Mouse (Mus musculus) neural tube, embryonic 11.5 days (tissue): ENCODE results near the gene Armc2. TPM values are rescaled to one million over a fixed set of nuclear protein-coding genes. Genes with fewer than 3 reads are reported as not detected.

ENCODE experiments used
- ATAC-seq: fragments of 200-750 bp; cut with Nextera tagmentation; 2 replicates; pipeline ENCODE4 v1.8.0; 2017; ENCODE audit warnings: moderate number of reproducible peaks, mild to moderate bottlenecking, moderate TSS enrichment, moderate library complexity; ENCODE audit not compliant: insufficient read depth, low FRiP score, low TSS enrichment
- DNase-seq: peaks from one replicate; pipeline ENCODE4 v3.0.0-alpha.2; 2015; ENCODE audit warnings: low spot score
- H3K27ac ChIP-seq: fragments of 300-500 bp; sonication (generic); 2 replicates; pipeline ENCODE4 v1.5.1; 2014; ENCODE audit warnings: low read depth, mild to moderate bottlenecking, low read length
- H3K27me3 ChIP-seq: fragments of 300-500 bp; sonication (generic); 2 replicates; pipeline ENCODE4 v1.6.1; 2014; ENCODE audit warnings: mild to moderate bottlenecking, low read length, mixed read lengths; ENCODE audit not compliant: control insufficient read depth, insufficient read depth
- H3K36me3 ChIP-seq: fragments of 300-500 bp; sonication (generic); 2 replicates; pipeline ENCODE4 v1.6.1; 2014; ENCODE audit warnings: mild to moderate bottlenecking, low read length, moderate library complexity, mixed read lengths; ENCODE audit not compliant: control insufficient read depth, insufficient read depth
- H3K4me1 ChIP-seq: fragments of 300-500 bp; sonication (generic); 2 replicates; pipeline ENCODE4 v1.6.1; 2014; ENCODE audit warnings: low read length, mixed read lengths; ENCODE audit not compliant: control insufficient read depth, insufficient read depth
- H3K4me2 ChIP-seq: fragments of 300-500 bp; sonication (generic); 2 replicates; pipeline ENCODE4 v1.6.1; 2014; ENCODE audit warnings: low read depth, mild to moderate bottlenecking, moderate library complexity
- H3K4me3 ChIP-seq: fragments of 300-500 bp; sonication (generic); 2 replicates; pipeline ENCODE4 v1.5.1; 2014; ENCODE audit warnings: low read depth, low read length
- H3K9ac ChIP-seq: fragments of 300-500 bp; sonication (generic); 2 replicates; pipeline ENCODE4 v1.6.1; 2014; ENCODE audit warnings: mild to moderate bottlenecking, low read length
- H3K9me3 ChIP-seq: fragments of 300-500 bp; sonication (generic); 2 replicates; pipeline ENCODE4 v1.6.1; 2016; ENCODE audit warnings: low read length; ENCODE audit not compliant: control insufficient read depth
- WGBS: fragments of 180-500 bp; shearing (Covaris S2); extraction: QIAGEN DNeasy Blood & Tissue Kit; methylation state at CpG from one replicate; pipeline ENCODE4 v1.1.7; 2014; 5-methylcytosine and 5-hydroxymethylcytosine counted together
- polyA plus RNA-seq: library from polyadenylated mRNA; unstranded; fragments of >200 nt; fragmentation: Nextera tagmentation; extraction: Ambion mirVana; gene quantifications from 2 replicates; pipeline ENCODE4 v1.2.1, GENCODE M21; 2014

The Armc2 gene
- 2.2 and 2.8 TPM in 2 replicates for polyA plus RNA-seq

DNA sequence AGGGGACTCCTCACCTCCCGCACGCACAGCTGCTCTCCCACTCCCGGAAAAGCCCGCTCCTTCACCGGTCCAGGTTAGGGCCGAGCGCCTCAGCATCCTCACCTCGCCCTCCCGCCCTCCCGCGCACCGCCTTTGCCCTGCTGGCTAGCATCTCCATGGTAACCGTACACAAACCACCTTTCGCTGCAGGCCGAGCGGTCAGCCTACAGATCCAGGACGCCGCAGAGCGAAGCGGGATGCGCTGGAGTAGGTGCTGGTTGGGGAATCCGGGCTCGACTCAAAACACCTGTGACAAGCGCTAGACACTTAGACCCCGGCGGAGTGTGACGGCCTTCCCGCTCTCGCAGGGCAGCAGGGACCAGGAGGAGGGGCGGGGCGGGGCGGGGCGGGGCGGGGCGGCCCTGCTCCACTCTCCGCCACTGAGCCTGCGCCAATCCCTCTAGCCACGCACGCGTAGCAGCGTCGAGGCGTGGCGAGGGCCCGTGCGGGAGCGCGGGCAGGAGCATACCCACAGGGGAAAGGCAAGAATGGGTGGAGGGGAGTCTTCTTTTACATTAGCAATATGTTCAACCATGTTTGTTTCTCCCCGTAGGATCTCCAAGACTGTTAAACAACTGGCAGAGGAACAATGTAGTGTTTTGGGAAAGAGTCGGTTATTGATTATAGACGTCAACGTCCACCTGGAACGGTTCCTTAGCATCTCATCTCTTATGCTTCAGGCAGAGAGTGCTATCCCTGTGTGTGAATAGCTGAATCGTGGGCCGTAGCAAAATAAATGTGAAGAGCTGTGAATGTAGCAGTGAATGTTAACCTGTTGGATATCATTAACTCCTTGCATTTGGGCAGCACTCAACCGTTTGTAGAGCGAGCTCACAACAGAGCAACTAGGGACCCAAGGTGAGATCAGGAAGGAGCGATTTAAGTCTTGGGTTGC, at the start of gene Armc2:
TSS of gene Armc2 (minus strand) at position 427 of the 934 bp plus-strand sequence.
- H3K4me2 ChIP-seq = peak within 1 kb of the TSS; percentile 77
- H3K4me3 ChIP-seq = peak within 1 kb of the TSS; percentile 51
- DNase-seq = peak; percentile 82
- no peak within 1 kb of the TSS for H3K27ac ChIP-seq
- no peaks in the 10 kb centered on the region for H3K36me3 ChIP-seq
- H3K27me3 ChIP-seq = 0 out of 2 replicates have a peak, but pooled peaks cover 3% of the 10 kb centered on the region
- no peaks in the 10 kb centered on the region for H3K4me1 ChIP-seq
- H3K9ac ChIP-seq = peak within 1 kb of the TSS; percentile 53
- no peaks in the 10 kb centered on the region for H3K9me3 ChIP-seq
- WGBS = 3% methylated on average over 58 of the region's 58 CpGs
- peak; percentile 95 for ATAC-seq

DNA sequence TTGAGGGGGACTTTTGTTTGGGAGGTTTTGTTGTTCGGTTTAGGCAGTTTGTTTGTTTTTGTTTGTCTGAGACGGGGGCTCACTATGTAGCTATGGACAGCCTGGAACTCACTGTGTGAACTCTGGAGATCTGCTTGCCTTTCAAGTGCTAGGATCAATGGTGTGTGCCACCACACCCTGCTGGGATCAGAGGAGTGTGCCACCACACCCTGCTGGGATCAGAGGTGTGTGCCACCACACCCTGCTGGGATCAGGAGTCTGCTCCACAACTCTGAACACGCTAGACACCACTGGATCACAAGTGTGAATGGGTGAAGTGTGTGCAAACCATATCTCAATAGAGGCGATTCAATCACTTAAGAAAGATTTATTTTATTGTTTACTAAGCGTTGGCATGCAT, 46.2 kb upstream of the Armc2 start:
- no peak overlapping the region for H3K9ac ChIP-seq
- no peaks in the 10 kb centered on the region for H3K36me3 ChIP-seq
- H3K27ac ChIP-seq = no peak overlapping the region
- no peaks in the 10 kb centered on the region for H3K9me3 ChIP-seq
- ATAC-seq (no peak), DNase-seq (no peak)
- no peaks in the 10 kb centered on the region for H3K27me3 ChIP-seq
- H3K4me2 ChIP-seq = no peak overlapping the region
- no peaks in the 10 kb centered on the region for H3K4me1 ChIP-seq
- no peak overlapping the region for H3K4me3 ChIP-seq
- WGBS = 50% methylated on average over 5 of the region's 5 CpGs

DNA sequence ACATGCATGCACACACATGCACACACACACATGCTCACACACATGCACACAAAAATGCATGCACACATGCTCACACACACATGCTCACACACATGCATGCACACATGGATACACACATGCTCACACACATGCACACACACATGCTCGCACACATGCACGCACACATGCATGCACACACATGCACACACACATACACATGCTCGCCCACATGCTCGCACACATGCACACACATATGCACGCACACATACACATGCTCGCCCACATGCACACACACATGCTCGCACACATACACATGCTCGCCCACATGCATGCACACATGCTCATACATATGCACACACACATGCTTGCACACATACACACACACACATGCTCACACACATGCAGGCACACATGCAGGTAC, 41.3 kb upstream of the Armc2 start:
- H3K9me3 ChIP-seq = no peaks in the 10 kb centered on the region
- no peak for DNase-seq
- WGBS = 96% methylated on average over 8 of the region's 8 CpGs

DNA sequence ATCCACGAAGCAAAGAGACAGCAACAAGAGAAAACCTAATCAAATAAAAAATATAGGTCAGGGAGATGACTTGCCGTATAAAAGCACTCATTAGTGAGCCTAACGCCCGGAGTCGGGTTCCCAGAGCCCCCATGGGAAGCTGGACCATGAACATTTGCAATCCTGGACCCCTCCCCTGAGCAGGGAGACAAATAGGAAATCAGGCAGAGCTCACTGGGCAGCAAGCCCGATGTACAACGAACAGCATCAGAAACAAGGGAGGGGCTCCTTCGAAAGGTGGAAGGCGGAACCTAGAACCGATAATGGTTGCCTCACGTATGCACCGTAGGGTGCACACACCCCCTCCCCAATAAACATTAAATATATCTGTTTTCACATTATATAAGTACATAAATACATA, 39.5 kb upstream of the Armc2 start:
- no peaks in the 10 kb centered on the region for H3K9me3 ChIP-seq
- no peak overlapping the region for H3K27ac ChIP-seq
- H3K27me3 ChIP-seq = no peaks in the 10 kb centered on the region
- H3K4me2 ChIP-seq = no peak overlapping the region
- 74% methylated on average over 12 of the region's 12 CpGs for WGBS
- H3K36me3 ChIP-seq = no peaks in the 10 kb centered on the region
- DNase-seq (no peak), ATAC-seq (no peak)
- H3K4me1 ChIP-seq = no peaks in the 10 kb centered on the region
- no peak overlapping the region for H3K9ac ChIP-seq
- no peak overlapping the region for H3K4me3 ChIP-seq

More for the DNA sequence above, 41.3 kb upstream of the Armc2 start:
- ATAC-seq = no peak
- Histone ChIP-seq H3K27me3 (no peaks in the 10 kb centered on the region), H3K4me2 (no peak overlapping the region), H3K27ac (no peak overlapping the region), H3K9ac (no peak overlapping the region), H3K4me3 (no peak overlapping the region), H3K4me1 (no peaks in the 10 kb centered on the region), H3K36me3 (no peaks in the 10 kb centered on the region)

DNA sequence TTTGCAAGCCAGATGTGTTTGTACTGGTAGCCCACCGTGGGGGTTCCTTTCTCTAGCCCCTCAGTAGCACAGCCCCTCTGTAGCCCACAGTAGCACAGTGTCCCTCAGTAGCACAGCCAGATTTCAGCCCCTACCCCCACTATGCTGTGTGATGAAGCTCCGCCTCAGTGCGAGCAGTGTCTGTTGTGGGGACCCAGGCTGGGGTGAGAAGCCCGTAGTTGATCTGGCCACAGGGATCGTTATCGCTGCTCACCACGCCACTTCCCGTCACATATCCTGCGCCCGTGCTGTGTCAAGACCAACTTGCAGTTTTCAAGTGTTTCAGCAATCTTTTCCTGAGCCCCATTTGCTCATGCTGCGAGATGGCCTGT, 39.0 kb upstream of the Armc2 start:
- no peaks in the 10 kb centered on the region for H3K4me1 ChIP-seq
- WGBS = 54% methylated on average over 11 of the region's 11 CpGs

DNA sequence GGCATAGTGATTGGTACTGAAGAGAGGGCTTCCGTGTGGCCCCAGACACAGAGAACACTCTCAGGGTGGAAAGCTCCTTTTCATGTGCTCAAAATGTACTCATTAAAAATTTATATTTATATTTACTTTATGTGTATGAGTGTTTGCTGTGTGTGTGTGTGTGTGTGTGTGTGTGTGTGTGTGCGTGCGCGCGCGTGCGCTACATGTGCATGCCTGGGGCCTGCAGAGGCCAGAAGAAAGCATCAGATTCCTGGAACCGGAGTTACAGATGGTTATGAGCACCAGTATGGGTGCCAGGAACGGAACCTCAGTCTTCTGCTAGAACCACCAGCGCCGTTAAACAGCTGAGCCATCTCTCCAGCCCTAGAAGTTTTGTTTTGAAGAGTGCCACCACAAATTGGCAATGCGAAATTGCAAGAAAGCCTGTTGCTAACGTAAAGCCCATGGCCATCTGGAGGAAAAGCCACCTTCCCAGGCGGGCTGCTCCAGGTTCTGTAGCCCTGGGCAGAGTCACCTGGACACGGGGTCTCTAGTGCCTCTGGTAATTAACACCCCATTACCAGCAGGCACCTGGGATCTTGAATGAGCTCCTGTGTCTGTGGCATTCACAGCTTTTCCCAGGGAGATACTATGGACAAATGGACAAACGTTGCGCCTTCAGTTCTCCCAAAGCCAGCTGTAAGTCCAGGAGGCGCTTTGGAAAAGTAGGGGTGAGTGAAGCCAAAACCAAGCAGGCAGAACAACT, 38.4 kb upstream of the Armc2 start:
- no peak overlapping the region for H3K9ac ChIP-seq
- ATAC-seq = no peak
- H3K27ac ChIP-seq = no peak overlapping the region
- H3K4me3 ChIP-seq = no peak overlapping the region
- H3K27me3 ChIP-seq = no peaks in the 10 kb centered on the region
- 77% methylated on average over 18 of the region's 18 CpGs for WGBS
- no peaks in the 10 kb centered on the region for H3K36me3 ChIP-seq
- H3K9me3 ChIP-seq = no peaks in the 10 kb centered on the region
- no peak for DNase-seq
- H3K4me1 ChIP-seq = no peaks in the 10 kb centered on the region
- no peak overlapping the region for H3K4me2 ChIP-seq

More for the DNA sequence above, 39.0 kb upstream of the Armc2 start:
- H3K36me3 ChIP-seq = no peaks in the 10 kb centered on the region
- no peak for ATAC-seq
- H3K9ac ChIP-seq = no peak overlapping the region
- no peak overlapping the region for H3K27ac ChIP-seq
- DNase-seq = peak; percentile 21
- H3K4me2 ChIP-seq = no peak overlapping the region
- no peaks in the 10 kb centered on the region for H3K9me3 ChIP-seq
- no peak overlapping the region for H3K4me3 ChIP-seq
- no peaks in the 10 kb centered on the region for H3K27me3 ChIP-seq

DNA sequence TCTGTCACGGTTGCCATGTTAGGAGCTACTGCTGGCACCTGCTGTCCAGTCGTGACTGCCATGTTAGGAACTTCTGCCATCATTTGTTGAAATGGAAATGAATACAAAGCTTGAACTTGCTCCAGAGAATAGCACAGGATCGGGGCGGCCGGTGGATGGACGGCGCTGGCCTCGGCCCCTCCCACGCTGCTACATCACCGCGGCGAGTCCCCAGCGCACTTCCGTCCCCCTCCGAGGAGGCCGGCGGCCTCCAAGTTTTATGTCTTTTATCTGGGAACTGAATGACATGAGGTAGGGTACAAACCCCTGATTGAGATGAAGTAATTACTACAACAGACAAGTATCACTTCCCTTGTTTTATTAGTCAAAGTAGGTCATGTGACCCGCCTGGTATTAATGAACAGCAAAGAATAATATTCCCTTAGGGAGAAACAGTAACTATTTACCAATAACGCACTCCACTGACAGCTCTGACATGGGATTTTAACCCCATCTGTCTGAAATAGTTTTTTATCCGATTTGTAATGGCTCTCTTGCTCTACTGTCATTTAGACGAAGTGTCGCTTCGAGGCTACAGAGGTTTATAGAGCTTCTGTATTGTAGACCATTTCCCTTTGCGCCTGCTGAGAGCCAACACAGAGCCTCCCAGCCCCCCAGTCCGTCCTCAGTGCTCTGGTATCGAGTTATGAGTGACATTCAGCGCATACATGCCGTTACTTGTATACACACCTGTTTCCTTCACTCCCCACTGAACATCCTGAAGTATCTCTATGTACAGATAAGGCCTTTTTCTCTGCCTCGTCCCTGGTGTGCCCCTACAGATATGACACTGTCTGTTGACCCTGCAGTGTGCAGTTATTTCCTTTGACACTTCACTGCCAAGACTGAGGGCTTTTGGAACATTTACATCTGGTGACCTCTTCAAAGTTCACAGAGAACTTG, 37.3 kb upstream of the Armc2 start:
- H3K9me3 ChIP-seq = no peaks in the 10 kb centered on the region
- ATAC-seq = no peak

DNA sequence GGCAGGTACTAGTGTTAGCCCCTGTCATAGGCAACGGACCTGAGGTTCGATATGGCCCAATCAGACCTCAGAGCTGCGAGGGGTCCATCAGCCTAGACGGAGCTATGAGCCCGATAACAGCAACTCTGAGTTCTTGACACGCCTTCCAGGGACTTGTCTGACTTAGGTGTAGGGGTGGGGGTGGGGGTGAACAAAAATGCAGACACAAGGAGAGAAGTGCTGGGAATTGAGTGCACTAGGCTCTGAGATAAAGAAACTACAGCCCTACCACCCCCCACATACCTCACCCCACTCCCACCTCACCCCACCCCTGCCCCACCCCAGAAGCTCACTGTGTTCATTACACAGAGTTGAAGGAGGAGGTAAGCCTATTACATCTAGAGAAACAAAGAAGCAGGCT, 32.8 kb upstream of the Armc2 start:
- 86% methylated on average over 6 of the region's 6 CpGs for WGBS
- Histone ChIP-seq H3K9me3 (no peaks in the 10 kb centered on the region), H3K36me3 (no peaks in the 10 kb centered on the region), H3K4me1 (no peaks in the 10 kb centered on the region), H3K4me3 (no peak overlapping the region), H3K4me2 (no peak overlapping the region), H3K27me3 (no peaks in the 10 kb centered on the region), H3K27ac (no peak overlapping the region), H3K9ac (no peak overlapping the region)
- ATAC-seq (no peak), DNase-seq (no peak)

More for the DNA sequence above, 37.3 kb upstream of the Armc2 start:
- DNase-seq = no peak
- Histone ChIP-seq H3K4me3 (no peak overlapping the region), H3K4me1 (no peaks in the 10 kb centered on the region), H3K4me2 (no peak overlapping the region), H3K36me3 (no peaks in the 10 kb centered on the region), H3K9ac (no peak overlapping the region), H3K27ac (no peak overlapping the region), H3K27me3 (no peaks in the 10 kb centered on the region)
- WGBS = 49% methylated on average over 28 of the region's 29 CpGs
